Mouse (Mus musculus) E14TG2a.4 (cell line): ENCODE data around the gene Myo1d.
A peak's percentile ranks its signal among the peaks of the same experiment; 100 is the strongest.

ENCODE experiments used
- H3K27me3 ChIP-seq: 2 replicates; pipeline ENCODE4 v1.6.1; 2014; ENCODE audit warnings: low read length, control low read depth; ENCODE audit not compliant: insufficient read depth
- H3K36me3 ChIP-seq: 2 replicates; pipeline ENCODE4 v1.6.1; 2014; ENCODE audit warnings: low read length, control low read depth; ENCODE audit not compliant: insufficient read depth
- H3K4me1 ChIP-seq: replicated peaks from 2 replicates; pipeline ENCODE4 v1.6.1; 2014; ENCODE audit warnings: low read depth, low read length, control low read depth
- H3K4me3 ChIP-seq: replicated peaks from 2 replicates; pipeline ENCODE4 v1.5.1; 2014; ENCODE audit warnings: mild to moderate bottlenecking, low read length
- H3K9me3 ChIP-seq: 2 replicates; pipeline ENCODE4 v1.6.1; 2014; ENCODE audit warnings: low read length, control low read depth
- CTCF ChIP-seq: conservative IDR thresholded peaks from 2 replicates; pipeline ENCODE4 v1.5.1; 2014; ENCODE audit warnings: low read length
- NANOG ChIP-seq: IDR thresholded peaks from 2 replicates; pipeline ENCODE4 v1.6.1; 2014; ENCODE audit warnings: borderline replicate concordance, low read length, mixed read lengths
- POU5F1 ChIP-seq: IDR thresholded peaks from 2 replicates; pipeline ENCODE4 v1.6.1; 2014; ENCODE audit warnings: low read length, borderline replicate concordance

Gene Myo1d

DNA sequence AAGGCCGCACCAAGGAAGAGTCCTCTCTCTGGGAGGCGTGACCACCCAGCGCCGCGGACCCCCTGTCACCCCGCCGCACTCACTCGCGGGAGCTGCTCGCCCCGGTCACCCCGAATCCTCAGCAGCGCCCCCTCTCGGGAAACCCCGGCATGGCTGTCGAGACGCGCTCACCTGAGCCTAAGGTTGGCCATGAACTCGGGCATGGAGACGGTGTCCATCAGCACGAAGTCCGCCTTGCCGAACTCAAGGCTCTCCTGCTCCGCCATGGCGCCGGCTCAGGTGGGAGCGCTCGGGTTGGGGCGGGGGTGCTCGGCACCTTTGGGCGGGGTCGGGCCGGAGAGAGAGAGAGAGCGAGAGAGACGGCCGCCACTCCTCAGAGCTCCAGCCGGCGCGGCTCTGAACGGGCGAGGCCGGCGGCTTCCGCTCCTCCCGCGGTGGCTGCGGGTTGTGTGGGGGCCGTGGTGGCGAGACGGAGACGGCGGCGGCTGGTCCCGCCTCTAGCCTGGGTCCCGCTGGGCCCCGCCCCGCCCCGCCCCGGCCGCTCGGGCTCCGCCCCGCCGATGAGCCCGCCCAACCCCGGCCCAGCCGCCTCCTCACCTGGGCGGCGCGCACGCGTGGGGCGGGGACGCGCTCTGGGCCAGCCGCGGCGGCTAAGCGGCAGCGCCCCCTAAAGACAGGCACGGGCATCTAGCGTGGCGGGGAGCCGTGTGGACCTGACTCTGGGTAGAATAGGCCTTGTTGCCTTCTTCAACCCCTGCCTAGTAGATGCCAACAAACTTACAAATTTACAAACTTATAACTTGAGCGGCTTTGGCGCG lies at the start of gene Myo1d:
Myo1d (minus strand) TSS at position 499 of the 818 bp plus-strand sequence.
- Histone ChIP-seq H3K27me3 (peaks cover 4% of the 10 kb centered on the region), H3K36me3 (no peaks in the 10 kb centered on the region), H3K9me3 (no peaks in the 10 kb centered on the region), H3K4me3 (peak within 1 kb of the TSS; percentile 90), H3K4me1 (peaks cover 21% of the 10 kb centered on the region)
- TF ChIP-seq CTCF (peak; percentile 33), NANOG (no peak), POU5F1 (no peak)

DNA sequence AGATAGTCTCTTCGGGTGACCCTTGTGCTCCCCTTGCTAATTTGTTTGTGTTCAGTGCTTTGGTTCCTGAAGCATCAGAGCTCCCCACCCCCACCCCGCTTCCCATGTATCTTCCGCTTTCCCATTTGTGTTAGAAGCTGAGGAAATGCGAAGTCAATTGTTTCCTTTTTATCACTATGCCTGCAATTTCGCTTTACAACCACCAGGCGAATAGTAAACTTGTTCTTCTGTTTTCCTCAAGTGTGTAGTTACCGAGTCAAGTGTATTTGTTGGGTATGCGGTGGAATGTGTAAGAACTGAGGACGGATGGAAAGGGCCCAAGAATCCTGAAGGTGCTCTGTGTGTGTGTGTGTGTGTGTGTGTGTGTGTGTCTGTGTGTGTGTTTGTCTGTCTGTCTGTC lies 42.0 kb upstream of the Myo1d start:
- Histone ChIP-seq H3K4me3 (peak overlapping the region; percentile 58), H3K36me3 (no peaks in the 10 kb centered on the region), H3K4me1 (peaks cover 50% of the 10 kb centered on the region), H3K9me3 (no peaks in the 10 kb centered on the region), H3K27me3 (no peaks in the 10 kb centered on the region; the same call in 1 of the 2 replicates)
- no peak for TF ChIP-seq POU5F1
- peak; percentile 53 for TF ChIP-seq CTCF
- TF ChIP-seq NANOG, result no peak

GRCm38 (mm10) chr11:80821296-80821695 lies 41.5 kb upstream of the Myo1d start:
- H3K36me3 ChIP-seq, result no peaks in the 10 kb centered on the region
- peak overlapping the region; percentile 58 for H3K4me3 ChIP-seq

DNA sequence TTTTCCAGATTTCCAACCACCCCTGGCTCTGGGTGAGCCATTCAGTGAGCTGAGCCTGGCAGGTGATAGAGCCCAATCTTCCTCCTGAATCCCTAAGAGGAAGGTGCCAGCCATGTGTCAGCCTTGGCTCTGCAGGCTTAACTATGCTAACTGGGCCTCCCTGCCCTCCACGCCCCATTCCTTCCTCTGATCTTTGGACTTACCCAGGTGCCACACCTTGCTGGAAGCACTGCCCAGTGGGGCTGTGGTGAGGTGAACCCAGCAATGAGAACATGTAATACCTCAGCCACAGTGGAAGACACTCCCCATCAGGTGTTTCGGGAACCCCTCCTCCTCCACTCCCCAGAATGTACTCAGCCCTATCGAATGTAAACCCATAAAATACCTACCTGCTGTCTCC lies 40.3 kb upstream of the Myo1d start:
- Histone ChIP-seq H3K4me3 (no peak overlapping the region), H3K4me1 (peaks cover 54% of the 10 kb centered on the region), H3K27me3 (no peaks in the 10 kb centered on the region), H3K36me3 (peaks cover 6% of the 10 kb centered on the region; the same call in 1 of the 2 replicates), H3K9me3 (no peaks in the 10 kb centered on the region)
- TF ChIP-seq NANOG (no peak), POU5F1 (no peak), CTCF (no peak)

More at GRCm38 (mm10) chr11:80821296-80821695, 41.5 kb upstream of the Myo1d start:
- no peaks in the 10 kb centered on the region; the same call in 1 of the 2 replicates for H3K27me3 ChIP-seq
- H3K9me3 ChIP-seq, result no peaks in the 10 kb centered on the region
- TF ChIP-seq POU5F1 (no peak), NANOG (no peak), CTCF (no peak)
- peaks cover 54% of the 10 kb centered on the region for H3K4me1 ChIP-seq

DNA sequence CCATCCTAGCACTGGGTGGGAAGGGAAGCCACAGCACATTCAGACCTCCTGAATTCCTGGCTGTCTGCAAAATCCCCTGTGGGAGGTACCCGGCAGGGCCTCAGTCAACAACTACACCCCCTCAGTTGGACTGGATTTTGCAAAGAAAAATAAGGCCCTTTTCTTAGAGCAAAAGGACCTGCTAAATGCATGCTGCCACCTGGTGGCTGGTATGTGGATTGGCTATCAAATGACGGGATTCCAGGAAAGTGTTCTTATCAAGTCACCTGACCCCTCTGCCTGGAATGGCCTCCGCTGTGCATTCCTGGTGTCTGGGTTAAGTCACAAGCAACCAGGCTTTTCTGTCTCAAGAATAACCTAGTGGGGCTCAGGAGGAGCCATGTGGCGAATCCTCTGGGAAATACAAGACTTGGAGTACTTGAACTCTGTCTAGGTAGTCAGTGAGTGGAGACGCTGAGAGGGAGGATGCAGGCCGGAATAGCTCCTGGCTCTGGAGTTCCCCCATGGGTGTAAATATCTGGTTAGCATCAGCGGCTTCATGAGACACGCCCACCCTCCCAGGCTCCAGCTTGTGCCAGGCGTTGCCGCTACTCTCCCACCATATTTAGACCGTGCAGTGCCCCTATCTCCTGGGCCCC lies 38.4 kb upstream of the Myo1d start:
- H3K9me3 ChIP-seq, result no peaks in the 10 kb centered on the region
- peaks cover 54% of the 10 kb centered on the region for H3K4me1 ChIP-seq
- H3K27me3 ChIP-seq, result no peaks in the 10 kb centered on the region
- H3K4me3 ChIP-seq, result peak overlapping the region; percentile 64
- H3K36me3 ChIP-seq, result peaks cover 20% of the 10 kb centered on the region
- TF ChIP-seq POU5F1 (no peak), CTCF (peak; percentile 79), NANOG (peak; percentile 49; the same call in 1 of the 2 replicates)

- H3K4me3 ChIP-seq, result no peak overlapping the region
- H3K9me3 ChIP-seq, result no peaks in the 10 kb centered on the region
- H3K27me3 ChIP-seq, result peaks cover 13% of the 10 kb centered on the region
- H3K4me1 ChIP-seq, result peaks cover 62% of the 10 kb centered on the region
- peaks cover 24% of the 10 kb centered on the region for H3K36me3 ChIP-seq
- no peak for TF ChIP-seq POU5F1
- TF ChIP-seq CTCF, result no peak
- no peak for TF ChIP-seq NANOG
These were observed 35.5 kb upstream of the Myo1d start for GRCm38 (mm10) chr11:80815354-80815753.

- peak overlapping the region; percentile 74; the same call in 1 of the 2 replicates for H3K4me3 ChIP-seq
- H3K9me3 ChIP-seq, result no peaks in the 10 kb centered on the region
These were observed 31.3 kb upstream of the Myo1d start for GRCm38 (mm10) chr11:80811156-80811555.

GRCm38 (mm10) chr11:80809993-80810821 lies 30.4 kb upstream of the Myo1d start, which contains the start of gene Tmem98:
Gene Tmem98 (plus strand): TSS chr11:80810175.
- Histone ChIP-seq H3K4me3 (peak within 1 kb of the TSS; percentile 74), H3K4me1 (peaks cover 54% of the 10 kb centered on the region), H3K27me3 (peaks cover 26% of the 10 kb centered on the region), H3K9me3 (0 out of 2 replicates have a peak, but pooled peaks cover 1% of the 10 kb centered on the region), H3K36me3 (peaks cover 18% of the 10 kb centered on the region)
- no peak for TF ChIP-seq POU5F1
- no peak for TF ChIP-seq CTCF
- TF ChIP-seq NANOG, result no peak

More at GRCm38 (mm10) chr11:80811156-80811555, 31.3 kb upstream of the Myo1d start:
- Histone ChIP-seq H3K4me1 (peaks cover 54% of the 10 kb centered on the region), H3K27me3 (peaks cover 26% of the 10 kb centered on the region), H3K36me3 (peaks cover 24% of the 10 kb centered on the region)
- TF ChIP-seq POU5F1, result no peak
- TF ChIP-seq NANOG, result no peak
- no peak for TF ChIP-seq CTCF
